Mouse (Mus musculus): ENCODE measurements at regions not wholly inside any gene's neighbourhood (a gene's known extent, or its start where the extent isn't known, plus 50 kb on each side); places are given as distances from the start of the nearest gene placed in this dataset.
"Not testable (repeated sequence)": the region's sequence is repeated elsewhere in the genome, so short reads cannot be mapped to it uniquely, and the experiment has no call there.

DNA sequence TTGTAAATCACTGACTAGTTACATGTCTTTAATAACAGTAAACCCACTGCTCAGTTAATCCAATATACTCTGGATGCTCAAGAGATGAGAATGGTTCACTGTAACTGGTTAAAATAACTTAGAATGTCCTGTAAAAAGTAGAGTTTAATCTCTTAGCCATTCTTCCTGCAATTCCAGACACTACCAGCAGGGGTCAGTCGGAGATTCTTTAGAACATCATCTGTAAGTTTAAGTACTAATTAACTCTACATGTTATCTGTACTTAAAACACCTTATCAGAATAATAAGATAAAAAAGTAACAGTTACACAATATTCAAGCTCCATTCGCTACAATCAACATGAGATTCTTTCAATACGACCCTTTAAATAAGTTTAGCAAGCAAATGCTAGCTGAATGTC, 58.7 kb upstream of the Olig3 start:
- Histone ChIP-seq H3K9me3 (ENCODE audit: control insufficient read depth, low read length) (no peaks in the 10 kb centered on the region), H3K4me1 (replicated peaks; ENCODE audit: control insufficient read depth, insufficient read depth, low read length) (no peaks in the 10 kb centered on the region), H3K27ac (ENCODE audit: low read length) (no peak overlapping the region), H3K27me3 (replicated peaks; ENCODE audit: control insufficient read depth, insufficient read depth, low read length) (no peaks in the 10 kb centered on the region), H3K4me2 (ENCODE audit: low read length) (no peak overlapping the region), H3K4me3 (replicated peaks; ENCODE audit: low read length) (no peak overlapping the region), H3K9ac (replicated peaks; ENCODE audit: low read depth, low read length) (no peak overlapping the region), H3K36me3 (ENCODE audit: control insufficient read depth, insufficient read depth) (no peaks in the 10 kb centered on the region)
- no peak for ATAC-seq
- 59% methylated on average over 3 of the region's 3 CpGs for WGBS

DNA sequence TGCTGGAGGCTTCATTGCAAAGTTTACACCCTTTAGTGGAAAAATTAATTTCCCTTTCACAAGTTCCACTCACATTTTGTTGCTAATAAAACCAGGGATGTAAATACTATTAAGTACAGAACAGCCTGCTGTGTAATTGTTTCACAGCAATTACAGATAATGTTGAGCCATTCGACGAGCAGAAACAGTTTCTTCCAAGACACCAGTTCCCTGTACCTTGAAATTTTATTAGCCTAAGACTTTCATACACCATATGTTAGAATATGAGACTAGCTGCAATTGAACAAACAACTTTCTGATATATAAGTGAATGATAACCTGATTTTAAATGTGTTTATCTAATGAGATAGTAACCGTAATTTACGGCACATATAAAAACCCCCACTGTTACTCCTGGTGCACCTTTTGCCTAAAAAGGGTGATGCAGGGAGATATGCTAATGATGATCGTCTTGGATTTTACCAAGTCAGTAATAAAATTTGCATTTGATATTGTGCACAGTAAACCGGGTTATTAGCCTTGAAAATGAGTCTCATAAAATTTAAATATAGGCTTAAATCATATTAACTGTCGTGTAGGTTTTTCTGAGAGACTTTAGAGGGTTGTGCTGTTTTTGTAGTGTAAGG, 60.8 kb upstream of the Olig3 start:
- ATAC-seq: no peak
- Histone ChIP-seq H3K9me3 (ENCODE audit: control insufficient read depth, low read length) (no peaks in the 10 kb centered on the region), H3K36me3 (ENCODE audit: control insufficient read depth, insufficient read depth) (no peaks in the 10 kb centered on the region), H3K27me3 (replicated peaks; ENCODE audit: control insufficient read depth, insufficient read depth, low read length) (no peaks in the 10 kb centered on the region), H3K4me1 (replicated peaks; ENCODE audit: control insufficient read depth, insufficient read depth, low read length) (no peaks in the 10 kb centered on the region), H3K9ac (replicated peaks; ENCODE audit: low read depth, low read length) (no peak overlapping the region), H3K27ac (ENCODE audit: low read length) (no peak overlapping the region), H3K4me2 (ENCODE audit: low read length) (no peak overlapping the region), H3K4me3 (replicated peaks; ENCODE audit: low read length) (no peak overlapping the region)
- 72% methylated on average over 7 of the region's 7 CpGs for WGBS

GRCm38 (mm10) chr10:19291474-19291873, 64.9 kb upstream of the Olig3 start:
- Histone ChIP-seq H3K4me1 (replicated peaks; ENCODE audit: control insufficient read depth, insufficient read depth, low read length) (no peaks in the 10 kb centered on the region), H3K36me3 (ENCODE audit: control insufficient read depth, insufficient read depth) (no peaks in the 10 kb centered on the region), H3K9ac (replicated peaks; ENCODE audit: low read depth, low read length) (no peak overlapping the region), H3K4me2 (ENCODE audit: low read length) (no peak overlapping the region), H3K4me3 (replicated peaks; ENCODE audit: low read length) (no peak overlapping the region), H3K27ac (ENCODE audit: low read length) (no peak overlapping the region), H3K27me3 (replicated peaks; ENCODE audit: control insufficient read depth, insufficient read depth, low read length) (no peaks in the 10 kb centered on the region), H3K9me3 (ENCODE audit: control insufficient read depth, low read length) (no peaks in the 10 kb centered on the region)
- ATAC-seq: no peak
- WGBS: 65% methylated on average over 5 of the region's 5 CpGs

DNA sequence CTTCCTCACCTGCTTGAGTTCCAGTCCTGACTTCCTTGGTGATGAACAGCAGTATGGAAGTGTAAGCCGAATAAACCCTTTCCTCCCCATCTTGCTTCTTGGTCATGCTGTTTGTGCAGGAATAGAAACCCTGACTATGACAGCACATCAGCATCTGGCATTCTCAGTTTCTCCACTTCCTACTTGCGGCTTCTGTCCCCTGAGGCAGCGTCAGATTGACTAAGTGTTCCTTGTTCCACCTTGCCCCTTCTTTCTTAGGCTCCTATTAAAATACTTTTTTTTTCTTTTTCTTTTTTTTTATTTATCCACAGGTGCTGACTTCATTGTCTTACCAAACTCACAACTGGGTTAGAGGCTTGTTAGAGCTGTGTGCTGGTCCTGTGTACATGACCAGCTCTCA, 65.3 kb upstream of the Olig3 start:
- H3K4me1 ChIP-seq (replicated peaks; ENCODE audit: control insufficient read depth, insufficient read depth, low read length); ATAC-seq; H3K9ac ChIP-seq (replicated peaks; ENCODE audit: low read depth, low read length); H3K9me3 ChIP-seq (ENCODE audit: control insufficient read depth, low read length); H3K36me3 ChIP-seq (ENCODE audit: control insufficient read depth, insufficient read depth); H3K27ac ChIP-seq (ENCODE audit: low read length); H3K4me2 ChIP-seq (ENCODE audit: low read length); H3K4me3 ChIP-seq (replicated peaks; ENCODE audit: low read length); H3K27me3 ChIP-seq (replicated peaks; ENCODE audit: control insufficient read depth, insufficient read depth, low read length): not testable (repeated sequence)
- WGBS: 85% methylated on average over 3 of the region's 3 CpGs

DNA sequence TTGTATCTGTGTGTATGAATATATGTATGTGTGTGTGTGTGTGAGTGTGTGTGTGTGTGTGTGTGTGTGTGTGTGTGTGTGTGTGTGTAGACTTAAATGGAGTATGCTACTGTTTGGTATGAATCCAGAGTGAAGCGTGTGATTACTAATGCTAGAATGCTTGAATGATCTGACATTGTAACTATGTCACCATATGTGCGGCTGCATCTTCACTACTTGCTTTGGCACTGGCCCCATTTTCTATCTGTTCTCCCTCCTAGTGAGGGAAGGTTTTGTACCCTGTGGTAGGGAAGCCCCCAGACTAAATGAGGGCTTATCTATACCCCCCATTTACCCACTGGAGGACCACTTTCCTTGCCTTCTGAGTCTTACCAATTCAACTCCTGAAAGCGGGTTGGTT, 74.2 kb upstream of the Olig3 start:
- Histone ChIP-seq H3K4me2 (ENCODE audit: low read length) (no peak overlapping the region), H3K4me1 (replicated peaks; ENCODE audit: control insufficient read depth, insufficient read depth, low read length) (peaks cover 7% of the 10 kb centered on the region), H3K36me3 (ENCODE audit: control insufficient read depth, insufficient read depth) (no peaks in the 10 kb centered on the region), H3K27me3 (replicated peaks; ENCODE audit: control insufficient read depth, insufficient read depth, low read length) (no peaks in the 10 kb centered on the region), H3K4me3 (replicated peaks; ENCODE audit: low read length) (no peak overlapping the region), H3K27ac (ENCODE audit: low read length) (no peak overlapping the region), H3K9me3 (ENCODE audit: control insufficient read depth, low read length) (no peaks in the 10 kb centered on the region), H3K9ac (replicated peaks; ENCODE audit: low read depth, low read length) (no peak overlapping the region)
- 71% methylated on average over 3 of the region's 3 CpGs for WGBS
- no peak for ATAC-seq

DNA sequence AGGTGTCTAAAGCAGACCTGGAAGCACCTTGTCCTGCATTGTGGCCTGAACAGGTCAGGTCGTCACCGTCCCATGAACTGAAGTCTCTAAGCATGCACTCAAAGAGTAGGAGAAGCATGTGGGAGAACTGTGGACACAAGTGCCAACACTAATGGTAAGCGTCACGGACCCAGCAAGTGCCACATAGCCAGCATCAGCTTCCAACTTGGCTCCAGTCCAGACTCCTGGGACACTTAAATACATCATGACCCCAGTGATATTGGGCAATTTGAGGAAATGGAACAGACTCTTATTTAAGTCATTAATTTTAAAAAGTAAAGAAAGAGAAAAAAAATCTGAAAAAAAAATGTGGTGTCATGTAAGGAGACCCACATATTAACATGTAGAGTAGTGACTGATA, 75.3 kb upstream of the Olig3 start:
- H3K4me2 ChIP-seq (ENCODE audit: low read length): no peak overlapping the region
- WGBS: 75% methylated on average over 4 of the region's 4 CpGs
- no peak overlapping the region for H3K9ac ChIP-seq (replicated peaks; ENCODE audit: low read depth, low read length)
- H3K4me1 ChIP-seq (replicated peaks; ENCODE audit: control insufficient read depth, insufficient read depth, low read length): peaks cover 9% of the 10 kb centered on the region
- no peaks in the 10 kb centered on the region for H3K27me3 ChIP-seq (replicated peaks; ENCODE audit: control insufficient read depth, insufficient read depth, low read length)
- no peak overlapping the region for H3K4me3 ChIP-seq (replicated peaks; ENCODE audit: low read length)
- H3K27ac ChIP-seq (ENCODE audit: low read length): no peak overlapping the region
- H3K9me3 ChIP-seq (ENCODE audit: control insufficient read depth, low read length): no peaks in the 10 kb centered on the region
- no peak for ATAC-seq
- H3K36me3 ChIP-seq (ENCODE audit: control insufficient read depth, insufficient read depth): no peaks in the 10 kb centered on the region

- no peak overlapping the region for H3K9ac ChIP-seq (replicated peaks; ENCODE audit: low read depth, low read length)
- 67% methylated on average over 5 of the region's 5 CpGs for WGBS
- no peak overlapping the region for H3K4me3 ChIP-seq (replicated peaks; ENCODE audit: low read length)
- no peak overlapping the region for H3K4me2 ChIP-seq (ENCODE audit: low read length)
- H3K27me3 ChIP-seq (replicated peaks; ENCODE audit: control insufficient read depth, insufficient read depth, low read length): no peaks in the 10 kb centered on the region
- no peak overlapping the region for H3K27ac ChIP-seq (ENCODE audit: low read length)
- peaks cover 9% of the 10 kb centered on the region for H3K4me1 ChIP-seq (replicated peaks; ENCODE audit: control insufficient read depth, insufficient read depth, low read length)
- no peaks in the 10 kb centered on the region for H3K9me3 ChIP-seq (ENCODE audit: control insufficient read depth, low read length)
- no peak for ATAC-seq
- no peaks in the 10 kb centered on the region for H3K36me3 ChIP-seq (ENCODE audit: control insufficient read depth, insufficient read depth)
Measured at GRCm38 (mm10) chr10:19278189-19278842, 78.0 kb upstream of the Olig3 start.

GRCm38 (mm10) chr10:19277103-19277827, 79.1 kb upstream of the Olig3 start:
- H3K4me3 ChIP-seq (replicated peaks; ENCODE audit: low read length): no peak overlapping the region
- H3K4me1 ChIP-seq (replicated peaks; ENCODE audit: control insufficient read depth, insufficient read depth, low read length): peaks cover 9% of the 10 kb centered on the region
- H3K4me2 ChIP-seq (ENCODE audit: low read length): peak overlapping the region; percentile 7; the same call in 1 of the 2 replicates
- peak; percentile 98 for ATAC-seq
- H3K9ac ChIP-seq (replicated peaks; ENCODE audit: low read depth, low read length): no peak overlapping the region
- no peak overlapping the region for H3K27ac ChIP-seq (ENCODE audit: low read length)
- H3K9me3 ChIP-seq (ENCODE audit: control insufficient read depth, low read length): no peaks in the 10 kb centered on the region
- no peaks in the 10 kb centered on the region for H3K36me3 ChIP-seq (ENCODE audit: control insufficient read depth, insufficient read depth)
- 8% methylated on average over 9 of the region's 9 CpGs for WGBS
- no peaks in the 10 kb centered on the region for H3K27me3 ChIP-seq (replicated peaks; ENCODE audit: control insufficient read depth, insufficient read depth, low read length)

- no peaks in the 10 kb centered on the region for H3K9me3 ChIP-seq (ENCODE audit: control insufficient read depth, low read length)
- H3K4me3 ChIP-seq (replicated peaks; ENCODE audit: low read length): no peak overlapping the region
- no peak overlapping the region for H3K4me2 ChIP-seq (ENCODE audit: low read length)
- no peak overlapping the region for H3K9ac ChIP-seq (replicated peaks; ENCODE audit: low read depth, low read length)
- no peaks in the 10 kb centered on the region for H3K27me3 ChIP-seq (replicated peaks; ENCODE audit: control insufficient read depth, insufficient read depth, low read length)
- no peak overlapping the region for H3K27ac ChIP-seq (ENCODE audit: low read length)
- H3K4me1 ChIP-seq (replicated peaks; ENCODE audit: control insufficient read depth, insufficient read depth, low read length): peaks cover 9% of the 10 kb centered on the region
- H3K36me3 ChIP-seq (ENCODE audit: control insufficient read depth, insufficient read depth): no peaks in the 10 kb centered on the region
- ATAC-seq: no peak
- 87% methylated on average over 4 of the region's 4 CpGs for WGBS
Measured at GRCm38 (mm10) chr10:19274985-19275384, 81.3 kb upstream of the Olig3 start.
